Mouse (Mus musculus) heart, postnatal 0 days (tissue): ENCODE measurements around the gene Ankrd52.

Experiments
- CTCF ChIP-seq: IDR thresholded peaks from 2 replicates; pipeline ENCODE4 v1.5.1; 2016; ENCODE audit warnings: antibody characterized with exemption, control low read depth, low read depth
- EP300 ChIP-seq: IDR thresholded peaks from 2 replicates; pipeline ENCODE4 v1.6.1; 2016; ENCODE audit warnings: antibody characterized with exemption, low read depth

DNA sequence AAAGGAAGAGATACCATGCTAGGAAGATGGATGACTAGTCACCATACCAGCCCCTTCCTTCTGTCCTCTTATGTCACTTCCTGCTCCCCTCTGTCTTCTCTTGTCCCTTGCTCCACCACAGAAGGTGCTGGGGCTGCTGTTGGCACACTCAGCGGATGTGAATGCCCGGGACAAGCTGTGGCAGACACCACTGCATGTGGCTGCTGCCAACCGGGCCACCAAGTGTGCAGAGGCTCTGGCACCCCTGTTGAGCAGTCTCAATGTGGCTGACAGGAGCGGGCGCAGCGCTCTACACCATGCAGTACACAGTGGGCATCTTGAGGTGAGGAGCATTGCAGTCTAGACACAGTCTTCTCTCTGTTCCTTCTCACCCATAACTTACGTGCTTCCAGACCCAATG, 2.3 kb downstream of the Ankrd52 start:
- TF ChIP-seq CTCF, result no peak
- no peak for TF ChIP-seq EP300
